Mouse (Mus musculus) intestine, embryonic 14.5 days (tissue): ENCODE data around the gene Esrrb. TPM values are rescaled to one million over a fixed set of nuclear protein-coding genes. Genes with fewer than 3 reads are reported as not detected.

Experiments used
- ATAC-seq: fragments of 200-750 bp; cut with Nextera tagmentation; replicated peaks from 2 replicates; pipeline ENCODE4 v1.8.0; 2017; ENCODE audit warnings: low read depth, moderate number of reproducible peaks, moderate TSS enrichment, moderate library complexity; ENCODE audit not compliant: low FRiP score, low TSS enrichment
- DNase-seq: peaks from one replicate; pipeline ENCODE4 v3.0.0-alpha.2; 2018; ENCODE audit warnings: low spot score
- H3K27ac ChIP-seq: fragments of 300-500 bp; sonication (generic); 2 replicates; pipeline ENCODE4 v1.5.1; 2014; ENCODE audit warnings: low read depth, mild to moderate bottlenecking, control low read depth
- H3K27me3 ChIP-seq: fragments of 300-500 bp; sonication (generic); replicated peaks from 2 replicates; pipeline ENCODE4 v1.6.1; 2014; ENCODE audit warnings: low read length, control low read depth; ENCODE audit not compliant: control insufficient read depth, insufficient read depth
- H3K36me3 ChIP-seq: fragments of 300-500 bp; sonication (generic); 2 replicates; pipeline ENCODE4 v1.6.1; 2014; ENCODE audit warnings: low read length, control low read depth; ENCODE audit not compliant: control insufficient read depth, insufficient read depth
- H3K4me1 ChIP-seq: fragments of 300-500 bp; sonication (generic); replicated peaks from 2 replicates; pipeline ENCODE4 v1.6.1; 2014; ENCODE audit warnings: low read length, control low read depth, mixed read lengths; ENCODE audit not compliant: control insufficient read depth, insufficient read depth
- H3K4me2 ChIP-seq: fragments of 300-500 bp; sonication (generic); 2 replicates; pipeline ENCODE4 v1.6.1; 2014; ENCODE audit warnings: low read length
- H3K4me3 ChIP-seq: fragments of 300-500 bp; sonication (generic); 2 replicates; pipeline ENCODE4 v1.5.1; 2014; ENCODE audit warnings: low read depth, low read length, control low read depth, mixed read lengths
- H3K9ac ChIP-seq: fragments of 300-500 bp; sonication (generic); 2 replicates; pipeline ENCODE4 v1.6.1; 2014; ENCODE audit warnings: mild to moderate bottlenecking, low read length
- H3K9me3 ChIP-seq: fragments of 300-500 bp; sonication (generic); 2 replicates; pipeline ENCODE4 v1.6.1; 2016; ENCODE audit warnings: low read length, control low read depth; ENCODE audit not compliant: control insufficient read depth
- WGBS: fragments of 180-500 bp; shearing (Covaris S2); extraction: QIAGEN DNeasy Blood & Tissue Kit; methylation state at CpG from one replicate; pipeline ENCODE4 v1.1.7; 2014; 5-methylcytosine and 5-hydroxymethylcytosine counted together
- polyA plus RNA-seq: library from polyadenylated mRNA; unstranded; fragments of >200 nt; fragmentation: Nextera tagmentation; extraction: Ambion mirVana; gene quantifications from 2 replicates; pipeline ENCODE4 v1.2.1, GENCODE M21; 2014

The Esrrb gene
- polyA plus RNA-seq, 1 experiment from 2014 or later: 0.46 TPM

DNA sequence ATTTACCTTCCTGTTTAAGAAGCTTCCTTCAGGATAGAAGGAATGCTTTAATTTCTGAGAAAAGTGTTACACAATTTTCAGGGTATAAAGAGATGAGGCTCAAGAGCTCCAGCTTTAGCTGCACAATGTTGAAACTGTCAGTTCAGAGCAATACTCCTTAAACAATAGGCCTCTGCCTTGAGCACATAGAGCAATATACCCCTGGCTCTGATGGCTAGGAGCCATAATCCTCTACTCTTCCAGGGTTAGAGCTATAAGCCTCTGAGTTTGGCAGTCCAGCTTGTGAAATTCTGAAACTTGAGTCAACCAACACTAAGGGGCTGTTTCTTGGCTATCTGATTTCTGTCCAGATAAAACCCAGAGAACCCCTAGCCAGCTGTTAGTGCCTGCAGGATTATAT is 176.9 kb downstream of the Esrrb start:
- H3K4me1 ChIP-seq: no peaks in the 10 kb centered on the region
- no peaks in the 10 kb centered on the region for H3K9me3 ChIP-seq
- H3K27me3 ChIP-seq: no peaks in the 10 kb centered on the region
- no peak overlapping the region for H3K4me2 ChIP-seq
- no peak for DNase-seq
- no peak overlapping the region for H3K27ac ChIP-seq
- no peaks in the 10 kb centered on the region for H3K36me3 ChIP-seq
- H3K9ac ChIP-seq: no peak overlapping the region
- no peak for ATAC-seq
- no peak overlapping the region for H3K4me3 ChIP-seq

DNA sequence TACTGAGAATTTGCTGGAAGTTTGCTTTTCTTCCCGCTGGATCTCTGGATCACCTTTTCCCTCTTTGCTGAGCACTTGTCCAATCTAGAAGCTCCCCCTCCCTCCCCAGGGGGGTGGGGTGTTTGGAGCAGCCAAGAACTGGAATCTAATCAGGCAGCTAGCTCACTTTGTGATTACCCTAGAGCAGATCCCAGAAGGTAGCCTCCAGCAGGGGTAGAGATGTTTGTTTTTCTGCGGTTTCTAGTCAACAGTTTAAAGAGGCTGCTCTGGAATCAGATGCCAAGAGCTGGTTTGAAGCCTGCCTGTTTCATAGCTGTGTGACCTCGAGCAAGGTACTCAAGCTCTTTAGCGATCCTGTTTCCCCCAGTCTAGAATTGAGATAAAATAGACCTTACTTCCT is 177.8 kb downstream of the Esrrb start:
- WGBS: 61% methylated on average over 4 of the region's 4 CpGs
- Histone ChIP-seq H3K4me2 (no peak overlapping the region), H3K4me3 (no peak overlapping the region), H3K4me1 (no peaks in the 10 kb centered on the region), H3K9ac (no peak overlapping the region), H3K27ac (no peak overlapping the region), H3K27me3 (no peaks in the 10 kb centered on the region), H3K9me3 (no peaks in the 10 kb centered on the region), H3K36me3 (no peaks in the 10 kb centered on the region)
- no peak for ATAC-seq
- DNase-seq: no peak

DNA sequence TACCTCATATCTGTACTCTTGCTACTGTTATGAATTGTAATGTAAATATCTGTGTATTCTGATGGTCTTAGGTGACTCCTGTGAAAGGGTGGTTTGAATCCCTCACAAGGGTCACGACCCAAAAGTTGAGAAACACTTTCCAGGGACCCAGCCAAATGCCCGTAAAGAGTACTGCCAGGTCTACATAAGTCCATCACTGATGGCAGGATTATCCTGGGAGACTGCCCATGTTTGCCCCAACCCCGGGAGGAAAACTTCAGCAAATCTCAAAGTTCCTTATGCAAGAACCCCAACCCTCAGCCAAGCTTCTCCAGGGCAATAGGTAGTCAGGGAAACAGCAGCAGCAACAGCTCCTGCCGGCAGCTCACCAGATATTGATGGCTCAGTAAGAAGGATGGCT is 178.6 kb downstream of the Esrrb start:
- Histone ChIP-seq H3K4me2 (no peak overlapping the region), H3K4me1 (no peaks in the 10 kb centered on the region), H3K27ac (no peak overlapping the region), H3K9ac (no peak overlapping the region), H3K27me3 (no peaks in the 10 kb centered on the region), H3K4me3 (no peak overlapping the region), H3K9me3 (no peaks in the 10 kb centered on the region), H3K36me3 (no peaks in the 10 kb centered on the region)
- DNase-seq (no peak), ATAC-seq (no peak)
- WGBS: 63% methylated on average over 4 of the region's 4 CpGs

DNA sequence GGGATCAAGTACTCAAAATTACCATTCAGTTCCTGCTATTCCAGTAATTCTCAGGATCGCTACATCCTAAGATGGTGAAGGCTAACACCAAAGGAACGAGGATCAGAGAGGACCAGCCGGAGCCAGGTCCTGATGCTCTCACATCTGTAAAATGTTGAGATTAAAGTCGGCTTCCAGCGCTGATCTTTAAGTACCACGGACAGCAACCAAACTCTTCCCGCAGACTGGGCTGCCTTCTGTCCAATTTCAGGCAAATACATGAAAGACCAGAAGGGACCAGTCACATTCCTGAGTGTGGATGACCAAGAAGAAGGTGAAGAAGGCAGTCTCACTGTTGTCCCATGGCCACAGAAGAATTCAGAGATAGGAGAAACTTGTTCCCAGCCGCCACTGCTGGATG is 186.9 kb downstream of the Esrrb start:
- Histone ChIP-seq H3K4me1 (no peaks in the 10 kb centered on the region), H3K27ac (no peak overlapping the region), H3K9me3 (no peaks in the 10 kb centered on the region), H3K4me2 (no peak overlapping the region), H3K9ac (no peak overlapping the region), H3K36me3 (no peaks in the 10 kb centered on the region), H3K4me3 (no peak overlapping the region), H3K27me3 (no peaks in the 10 kb centered on the region)
- ATAC-seq (no peak), DNase-seq (peak; percentile 71)
- WGBS: 22% methylated on average over 8 of the region's 8 CpGs

DNA sequence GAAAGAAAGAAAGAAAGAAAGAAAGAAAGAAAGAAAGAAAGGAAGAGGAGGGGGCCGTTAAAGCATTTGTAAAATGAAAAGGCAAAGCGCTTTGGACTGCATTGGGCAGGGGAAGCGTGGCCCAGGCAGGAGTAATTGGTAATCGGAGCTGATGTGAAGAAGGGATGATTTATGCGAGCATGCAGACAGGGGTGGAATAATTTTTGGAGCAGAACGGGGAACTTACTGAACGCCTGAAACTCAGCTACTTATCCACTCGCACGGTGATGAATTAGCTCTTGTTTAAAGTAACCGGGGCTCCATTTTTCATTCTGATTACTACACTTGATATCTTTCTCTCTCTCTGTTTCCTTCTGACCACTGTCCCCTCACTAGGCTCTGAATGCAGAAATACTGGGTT is 192.1 kb downstream of the Esrrb start:
- no peak overlapping the region for H3K4me3 ChIP-seq
- no peak for DNase-seq
- H3K36me3 ChIP-seq: no peaks in the 10 kb centered on the region
- H3K27ac ChIP-seq: no peak overlapping the region
- no peaks in the 10 kb centered on the region for H3K27me3 ChIP-seq
- H3K9me3 ChIP-seq: no peaks in the 10 kb centered on the region
- H3K4me1 ChIP-seq: no peaks in the 10 kb centered on the region
- no peak for ATAC-seq
- 55% methylated on average over 10 of the region's 10 CpGs for WGBS
- no peak overlapping the region for H3K4me2 ChIP-seq
- no peak overlapping the region for H3K9ac ChIP-seq

DNA sequence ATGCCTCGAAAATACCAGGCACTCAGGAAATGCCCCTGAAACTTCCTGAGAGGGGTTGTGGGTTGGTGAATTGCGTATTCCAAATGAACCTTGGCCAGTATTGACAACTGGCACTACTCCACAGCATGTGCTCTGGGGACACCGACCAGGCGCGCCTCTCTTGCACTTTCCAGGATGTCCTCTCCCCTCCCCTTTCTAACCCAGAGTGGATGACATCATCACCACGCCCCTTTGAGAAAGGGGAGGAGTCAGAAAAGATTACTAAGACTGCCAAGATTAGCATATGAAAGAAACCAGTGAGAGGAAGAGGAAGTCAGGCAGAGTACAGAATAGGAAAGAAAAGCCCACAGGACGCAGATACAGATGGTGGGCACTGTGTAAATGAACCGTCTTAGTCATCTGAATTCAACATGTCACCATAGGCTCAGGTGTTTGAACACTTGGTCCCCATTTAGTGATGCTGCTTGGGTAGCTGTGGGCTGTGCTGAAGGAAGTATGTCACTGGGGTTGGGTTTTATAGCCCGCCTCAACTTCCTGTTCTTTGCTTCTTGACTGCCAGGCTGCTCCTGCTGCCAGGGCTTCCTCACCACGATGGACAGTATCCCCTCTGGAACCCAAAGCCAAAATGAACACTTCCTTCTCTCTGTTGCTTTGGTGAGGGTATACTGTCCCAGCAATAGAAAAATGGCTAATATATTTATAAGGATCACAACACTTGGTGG is 196.0 kb downstream of the Esrrb start:
- WGBS: 46% methylated on average over 10 of the region's 10 CpGs
- no peaks in the 10 kb centered on the region for H3K36me3 ChIP-seq
- no peak overlapping the region for H3K9ac ChIP-seq
- H3K4me1 ChIP-seq: no peaks in the 10 kb centered on the region
- no peak overlapping the region for H3K4me2 ChIP-seq
- H3K27ac ChIP-seq: no peak overlapping the region
- ATAC-seq (no peak), DNase-seq (no peak)
- H3K27me3 ChIP-seq: no peaks in the 10 kb centered on the region
- H3K4me3 ChIP-seq: no peak overlapping the region
- H3K9me3 ChIP-seq: no peaks in the 10 kb centered on the region

DNA sequence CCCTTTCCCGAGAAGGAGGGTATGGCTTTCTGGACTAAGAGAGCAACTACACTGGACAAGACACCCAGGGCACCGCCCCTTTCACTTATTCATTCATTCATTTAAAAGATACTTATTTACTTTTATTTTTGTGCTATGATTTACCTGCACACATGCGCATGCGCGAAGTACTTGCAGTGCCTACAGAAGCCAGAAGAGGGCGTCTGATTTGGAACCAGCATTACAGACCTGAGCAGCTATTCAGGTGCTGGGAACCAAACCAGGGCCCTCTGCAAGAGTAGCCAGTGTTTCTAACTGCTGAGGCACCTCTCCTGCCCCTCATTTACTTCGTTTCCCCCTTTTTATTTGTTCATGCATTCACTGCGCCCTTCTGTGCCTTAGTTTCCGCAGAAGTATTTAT is 198.0 kb downstream of the Esrrb start:
- no peaks in the 10 kb centered on the region for H3K4me1 ChIP-seq
- no peak overlapping the region for H3K27ac ChIP-seq
- DNase-seq: no peak
- no peaks in the 10 kb centered on the region for H3K9me3 ChIP-seq
- H3K4me3 ChIP-seq: no peak overlapping the region
- no peak overlapping the region for H3K9ac ChIP-seq
- no peaks in the 10 kb centered on the region for H3K27me3 ChIP-seq
- no peak overlapping the region for H3K4me2 ChIP-seq
- 88% methylated on average over 9 of the region's 9 CpGs for WGBS
- H3K36me3 ChIP-seq: no peaks in the 10 kb centered on the region
- ATAC-seq: no peak

DNA sequence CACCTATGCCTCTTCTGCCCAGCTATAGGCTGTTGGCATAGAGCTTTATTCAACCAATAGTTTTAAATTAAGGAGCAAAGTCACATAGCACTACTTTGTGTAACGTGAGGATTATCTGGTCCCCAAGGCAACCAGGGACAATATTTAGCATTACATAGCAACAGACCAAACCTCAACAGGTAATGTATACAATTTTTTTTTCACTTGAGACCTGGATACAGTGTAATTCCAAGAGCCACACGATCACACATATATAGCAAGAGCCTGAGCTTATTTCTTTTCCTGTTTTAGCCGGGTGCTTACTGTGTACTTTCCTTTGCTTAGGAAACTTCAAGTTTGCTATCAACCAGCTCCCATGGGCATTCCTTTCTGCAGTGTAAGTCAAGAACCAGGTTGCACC is 201.8 kb downstream of the Esrrb start:
- H3K36me3 ChIP-seq: no peaks in the 10 kb centered on the region
- no peaks in the 10 kb centered on the region for H3K9me3 ChIP-seq
- WGBS: 57% methylated on average over 3 of the region's 3 CpGs
- DNase-seq (no peak), ATAC-seq (no peak)
- H3K4me1 ChIP-seq: no peaks in the 10 kb centered on the region
- no peak overlapping the region for H3K27ac ChIP-seq
- H3K4me3 ChIP-seq: no peak overlapping the region
- no peaks in the 10 kb centered on the region for H3K27me3 ChIP-seq
- no peak overlapping the region for H3K9ac ChIP-seq
- no peak overlapping the region for H3K4me2 ChIP-seq

DNA sequence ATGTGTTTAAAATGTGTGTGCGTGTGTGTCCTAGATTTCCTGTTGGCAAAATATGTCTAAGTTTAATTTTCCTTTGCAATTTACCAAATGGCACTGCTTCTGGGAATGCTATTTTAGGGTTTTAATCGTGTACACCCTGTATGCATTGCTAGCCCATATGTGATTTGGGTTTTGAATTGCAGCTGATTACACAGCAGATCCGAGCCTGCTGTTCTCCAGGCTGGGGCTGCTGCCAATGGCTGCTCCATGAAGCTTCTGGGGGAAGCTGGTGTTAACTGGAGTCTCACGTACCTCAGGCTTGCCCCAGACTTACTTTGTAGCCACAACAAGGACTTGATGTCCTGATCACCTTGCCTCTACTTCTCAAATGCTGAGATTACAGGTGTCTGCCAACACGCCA is 205.1 kb downstream of the Esrrb start:
- ATAC-seq (no peak), DNase-seq (no peak)
- H3K4me2 ChIP-seq: no peak overlapping the region
- H3K4me3 ChIP-seq: no peak overlapping the region
- no peak overlapping the region for H3K9ac ChIP-seq
- H3K9me3 ChIP-seq: no peaks in the 10 kb centered on the region
- no peaks in the 10 kb centered on the region for H3K36me3 ChIP-seq
- H3K27me3 ChIP-seq: no peaks in the 10 kb centered on the region
- no peak overlapping the region for H3K27ac ChIP-seq
- no peaks in the 10 kb centered on the region for H3K4me1 ChIP-seq
- 84% methylated on average over 5 of the region's 5 CpGs for WGBS
